Mouse (Mus musculus): ENCODE data around the gene Atp1b2.

DNA sequence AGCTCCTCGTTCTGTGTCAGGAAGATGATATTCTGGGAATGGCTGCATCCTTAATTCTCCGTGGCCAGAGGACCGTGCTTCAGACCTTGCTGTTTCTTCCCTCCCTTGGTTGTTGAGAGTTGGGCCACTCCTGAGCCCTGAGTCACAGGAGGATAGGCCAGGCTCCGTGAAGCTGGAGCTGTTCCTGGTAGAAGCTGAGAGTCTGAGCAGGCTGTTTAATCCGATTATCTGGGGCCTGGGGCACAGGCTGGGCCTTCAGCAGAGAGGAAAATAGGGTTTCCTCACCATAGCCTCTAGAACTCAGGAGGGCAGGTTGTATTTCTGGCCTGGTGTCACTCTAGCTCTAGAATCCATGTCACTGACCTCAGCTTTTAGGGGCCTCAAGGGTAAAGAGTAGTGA, 47.7 kb upstream of the Atp1b2 start:
- no peak for TF ChIP-seq TBP (IDR thresholded peaks at IDR 0.05; ENCODE audit: low read depth, low read length)
- no peak for TF ChIP-seq CTCF (IDR thresholded peaks at IDR 0.05 in 2 of 3, conservative IDR thresholded peaks at IDR 0.05 in 1 of 3; ENCODE audit: control insufficient read depth in 1 of 3, insufficient read depth in 1 of 3, low read depth in 2 of 3, low read length in 3 of 3, poor library complexity in 1 of 3, severe bottlenecking in 1 of 3)
- no peak; a peak in 1 of 4 replicates for TF ChIP-seq POLR2A (IDR thresholded peaks at IDR 0.05; ENCODE audit: control insufficient read depth in 1 of 2, insufficient read depth in 1 of 2, low read depth in 1 of 2, low read length in 2 of 2, poor library complexity in 1 of 2)
